Mouse (Mus musculus): ENCODE results near the gene Rcan1. TPM values are rescaled to one million over a fixed set of nuclear protein-coding genes. Genes with fewer than 3 reads are reported as not detected.
A peak's percentile ranks its signal among the peaks of the same experiment; 100 is the strongest.

The Rcan1 gene
- total RNA-seq, 2 experiments from 2014 or later: 6.3 to 7.4 TPM

DNA sequence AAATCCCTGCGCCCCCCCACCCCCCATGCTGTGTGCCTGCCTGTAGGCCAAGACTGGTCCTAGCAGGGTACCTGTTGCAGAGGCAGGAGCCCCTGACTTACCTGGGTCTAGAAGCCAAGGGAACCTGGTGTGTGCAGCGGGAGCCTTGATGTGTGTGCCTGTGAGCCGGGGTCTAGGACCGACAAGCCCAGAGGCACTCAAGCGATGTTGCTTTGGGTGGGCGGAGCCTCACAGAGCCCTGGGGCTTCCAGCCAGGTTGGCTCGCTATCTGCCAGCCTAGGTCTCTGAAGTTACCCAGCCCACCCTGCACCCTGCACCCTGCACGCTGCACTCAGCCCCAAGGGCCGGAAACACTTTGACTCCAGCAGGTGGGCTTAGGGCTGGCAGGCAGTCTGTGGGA is 111.9 kb downstream of the Rcan1 start:
- no peak for ATAC-seq (replicated peaks; ENCODE audit: poor library complexity, severe bottlenecking)

DNA sequence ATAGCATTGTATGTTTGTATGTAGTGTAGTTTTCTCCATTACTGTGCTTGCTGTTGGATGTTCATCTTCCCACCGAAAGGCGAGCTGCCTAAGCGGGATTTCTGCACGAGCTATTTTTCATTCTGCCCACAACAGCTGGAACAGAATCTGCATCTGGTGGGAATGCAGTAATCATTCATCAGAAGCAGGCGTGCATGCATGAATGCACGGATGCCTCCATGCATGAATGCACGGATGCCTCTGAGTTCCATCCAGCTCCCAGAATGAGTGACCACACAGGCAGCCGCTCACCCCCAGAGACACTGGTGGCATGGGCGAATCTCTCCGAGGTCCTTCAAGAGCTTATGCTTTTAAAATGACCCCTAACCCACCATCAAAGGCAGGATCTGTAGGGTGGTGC is 113.1 kb downstream of the Rcan1 start:
- ATAC-seq (replicated peaks; ENCODE audit: poor library complexity, severe bottlenecking): no peak

DNA sequence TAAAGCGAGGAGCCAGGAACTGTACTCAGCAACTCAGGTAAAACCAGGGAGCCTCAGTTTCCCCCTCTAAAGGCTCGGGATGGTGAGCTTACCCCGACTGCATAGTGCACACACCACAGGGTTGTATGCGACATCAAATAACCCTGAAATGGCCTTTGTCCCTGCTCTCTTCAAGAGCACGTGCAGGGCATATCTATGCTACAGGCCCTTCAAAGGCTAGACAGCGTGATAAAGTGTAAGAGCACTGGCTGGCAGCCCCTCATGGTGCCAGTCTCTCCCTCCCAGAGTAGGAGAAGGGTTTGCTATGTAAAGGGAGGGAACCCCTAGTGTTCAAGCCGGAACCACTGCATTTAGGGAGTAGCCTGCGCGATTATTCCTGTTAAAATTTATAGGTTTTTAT is 113.6 kb downstream of the Rcan1 start:
- ATAC-seq (replicated peaks; ENCODE audit: poor library complexity, severe bottlenecking): no peak

DNA sequence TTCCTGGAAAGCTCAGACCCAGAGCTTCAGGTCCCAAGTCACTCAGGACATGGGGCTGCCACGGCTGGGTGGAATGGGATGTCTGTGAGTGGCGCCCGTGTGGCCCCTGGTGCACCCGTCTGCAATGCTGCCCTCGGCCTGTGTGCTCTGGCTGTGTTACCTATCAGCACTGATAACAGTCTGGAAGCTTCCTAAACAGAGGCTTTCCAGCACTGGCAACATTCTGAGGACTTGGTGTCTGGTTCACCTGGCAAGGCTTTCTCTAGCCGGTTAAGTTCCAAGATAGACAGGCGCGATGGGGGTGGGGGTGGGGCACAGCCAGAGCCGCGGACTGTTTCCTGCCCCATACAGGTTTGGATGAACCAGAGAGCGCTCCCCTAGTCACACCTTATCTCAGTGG is 114.7 kb downstream of the Rcan1 start:
- no peak for ATAC-seq (replicated peaks; ENCODE audit: poor library complexity, severe bottlenecking)

DNA sequence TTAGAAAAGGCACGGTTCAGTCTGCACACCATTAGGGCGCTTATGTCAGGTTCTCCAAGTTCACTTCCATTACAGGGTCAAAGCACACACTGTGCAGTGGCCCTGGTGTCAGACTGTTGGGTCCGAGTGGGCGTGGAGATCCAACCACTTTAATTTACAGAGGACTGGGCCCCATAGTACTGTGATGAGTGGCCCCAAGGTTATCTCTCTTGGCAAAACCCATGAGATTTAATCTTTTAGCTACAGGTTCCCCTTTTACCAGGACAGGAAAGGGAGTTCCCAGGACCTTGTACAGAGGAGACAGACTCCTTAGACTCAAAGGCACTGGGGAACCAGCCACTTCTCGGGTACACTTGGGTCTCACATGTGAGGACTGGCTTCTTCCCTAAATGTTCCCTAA is 115.3 kb downstream of the Rcan1 start:
- ATAC-seq (replicated peaks; ENCODE audit: poor library complexity, severe bottlenecking): 0 out of 2 replicates have a peak, but pooled peaks have one; percentile 14

DNA sequence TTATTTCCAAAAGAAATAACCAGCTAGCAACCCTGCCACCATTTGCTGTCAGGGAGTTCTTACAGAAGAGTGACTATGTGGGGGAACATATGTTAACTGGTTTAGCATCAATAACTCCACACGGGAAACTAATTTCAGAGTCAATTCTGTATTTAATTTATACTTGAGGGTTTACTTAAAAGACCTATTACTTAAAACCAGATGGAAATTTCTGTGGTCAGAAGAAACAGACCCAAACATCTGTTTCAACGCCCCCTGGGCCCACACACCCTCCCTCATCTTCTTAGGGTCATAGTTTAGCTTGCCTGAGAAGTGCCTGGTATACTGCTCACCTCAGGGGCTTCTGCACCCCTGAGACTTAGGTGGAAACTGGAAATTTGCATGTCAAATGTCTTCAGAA is 116.8 kb downstream of the Rcan1 start:
- no peak for ATAC-seq (replicated peaks; ENCODE audit: poor library complexity, severe bottlenecking)

DNA sequence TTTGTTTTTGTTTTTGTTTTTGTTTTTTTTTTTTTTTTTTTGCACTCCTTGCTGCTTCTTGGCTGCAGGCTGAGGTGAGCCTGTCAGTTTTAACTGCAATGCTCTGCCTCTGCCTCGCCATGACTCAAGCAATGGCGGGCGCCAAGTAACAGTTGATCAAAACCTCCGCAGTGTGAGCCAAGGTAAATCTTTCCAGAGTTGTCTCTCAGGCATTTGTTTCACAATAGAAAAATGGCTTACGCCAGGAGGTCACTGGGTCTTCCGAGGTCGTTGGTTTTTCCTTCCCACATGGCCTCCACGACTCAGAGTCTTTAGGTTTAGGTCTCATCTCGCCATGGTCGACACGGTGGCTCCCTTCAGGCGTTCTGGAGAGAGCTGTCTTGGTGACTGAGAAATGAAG is 117.4 kb downstream of the Rcan1 start:
- ATAC-seq (replicated peaks; ENCODE audit: poor library complexity, severe bottlenecking): no peak

DNA sequence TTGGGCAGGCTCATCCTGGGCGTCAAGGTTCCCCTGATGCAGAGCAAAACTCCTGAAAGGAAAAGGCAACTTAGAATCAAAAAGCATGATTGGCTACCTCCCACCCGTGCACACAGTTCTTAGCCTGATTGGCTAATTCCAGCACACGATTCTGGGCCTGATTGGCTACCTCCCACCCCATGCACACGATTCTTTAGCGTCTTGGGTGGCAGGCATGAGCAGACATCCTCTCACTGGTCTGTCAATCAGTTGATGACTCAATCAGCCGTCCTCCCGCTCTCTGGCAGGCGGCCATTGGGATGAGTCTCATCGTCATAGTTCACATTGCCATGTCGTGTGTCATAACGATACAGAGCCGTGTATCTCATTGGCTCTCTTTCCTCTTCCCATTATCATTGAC is 121.7 kb downstream of the Rcan1 start:
- no peak for ATAC-seq (replicated peaks; ENCODE audit: poor library complexity, severe bottlenecking)

DNA sequence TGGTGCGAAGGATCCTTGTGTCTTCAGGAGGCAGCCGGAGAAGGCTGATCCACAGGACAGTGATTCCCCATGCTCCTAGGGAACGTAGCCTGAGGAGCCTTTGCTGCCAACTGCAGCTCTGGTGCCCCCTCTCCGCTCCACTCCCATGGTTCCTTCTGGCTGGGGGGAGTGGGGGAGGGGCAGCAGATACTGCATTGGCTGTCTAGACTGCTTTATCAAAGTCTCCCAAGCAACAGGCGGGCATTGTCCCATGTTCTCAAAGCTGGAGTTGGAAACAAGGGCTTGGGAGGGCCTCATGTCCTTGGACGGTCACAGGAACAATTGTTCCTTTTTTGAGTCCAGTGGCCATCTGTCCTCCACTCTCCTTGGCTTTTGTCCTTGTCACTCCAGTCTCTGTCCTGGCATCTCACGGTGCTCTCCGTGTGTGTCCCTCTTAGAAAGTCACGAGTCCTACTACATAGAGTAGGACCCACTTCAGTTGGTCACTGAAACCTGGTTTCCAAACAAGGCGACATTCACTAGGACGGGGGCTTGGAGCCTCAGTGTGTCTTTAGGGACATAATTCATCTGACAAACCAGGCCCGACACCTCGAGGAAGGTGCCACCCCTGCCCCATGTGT is 124.3 kb downstream of the Rcan1 start:
- no peak for ATAC-seq (replicated peaks; ENCODE audit: poor library complexity, severe bottlenecking)

DNA sequence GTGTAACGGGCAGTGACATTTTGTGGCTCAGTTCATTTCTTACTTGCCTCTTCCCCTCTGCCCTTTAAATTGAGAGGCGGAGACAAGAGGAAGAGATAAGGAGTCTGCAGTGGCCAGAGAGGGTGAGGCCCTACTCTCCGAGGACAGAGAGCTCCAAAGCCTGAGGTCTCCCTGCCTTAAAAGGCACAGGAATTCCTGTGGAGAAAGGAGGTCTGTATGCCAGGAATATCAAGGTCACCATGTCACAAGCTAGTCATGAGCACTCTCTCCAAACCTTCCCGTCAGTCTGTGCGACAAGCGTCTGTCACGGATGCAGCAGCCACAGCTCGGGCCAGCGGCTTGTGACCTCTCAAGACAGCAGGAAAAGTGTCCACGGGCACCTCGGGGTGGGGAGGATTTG is 125.5 kb downstream of the Rcan1 start:
- no peak for ATAC-seq (replicated peaks; ENCODE audit: poor library complexity, severe bottlenecking)

Other genes starting within 250 kb of the Rcan1 start
- not detected in 2 replicates for gene Kcne2, start 178.5 kb downstream of the Rcan1 start, total RNA-seq (2014; fragmentation: Nextera tagmentation)
- gene Kcne2, start 178.5 kb downstream of the Rcan1 start, total RNA-seq (2017): not detected in 2 replicates
- gene Smim11, start 169.6 kb downstream of the Rcan1 start, total RNA-seq (2014; fragmentation: Nextera tagmentation): 100 and 115 TPM in 2 replicates
- 120 and 157 TPM in 2 replicates for gene Smim11, start 169.6 kb downstream of the Rcan1 start, total RNA-seq (2017)
- gene Fam243, start 149.4 kb downstream of the Rcan1 start, total RNA-seq (2014; fragmentation: Nextera tagmentation): not detected in 2 replicates
- not detected in 2 replicates for gene Fam243, start 149.4 kb downstream of the Rcan1 start, total RNA-seq (2017)
- gene Kcne1, start 111.4 kb downstream of the Rcan1 start, total RNA-seq (2014; fragmentation: Nextera tagmentation): not detected in 2 replicates
- not detected in 2 replicates for gene Kcne1, start 111.4 kb downstream of the Rcan1 start, total RNA-seq (2017)
- gene Clic6, start 14.9 kb upstream of the Rcan1 start, total RNA-seq (2014; fragmentation: Nextera tagmentation): not detected in 2 replicates
- gene Clic6, start 14.9 kb upstream of the Rcan1 start, total RNA-seq (2017): not detected in 2 replicates

Measured in granulocyte monocyte progenitor cell, adult 5-6 weeks (primary cell).